Mouse (Mus musculus) ES-E14 (cell line): ENCODE data around the gene Epha8. TPM values are rescaled to one million over a fixed set of nuclear protein-coding genes. Genes with fewer than 3 reads are reported as not detected.

ENCODE experiments used
- DNase-seq: peaks from one replicate; pipeline ENCODE4 v3.0.0-alpha.2; 2013; ENCODE audit warnings: low read depth, low spot score
- H3K27ac ChIP-seq: 2 replicates; pipeline ENCODE4 v1.5.1; 2012; ENCODE audit warnings: low read depth, mild to moderate bottlenecking, low read length, moderate library complexity, mixed read lengths; ENCODE audit not compliant: poor library complexity, insufficient read depth, severe bottlenecking
- H3K36me3 ChIP-seq: 2 replicates; pipeline ENCODE4 v1.6.1; 2012; ENCODE audit warnings: mild to moderate bottlenecking, low read length, moderate library complexity, mixed read lengths; ENCODE audit not compliant: control insufficient read depth, poor library complexity, insufficient read depth, severe bottlenecking
- H3K4me1 ChIP-seq, 2 experiments: fragments of 150-350 bp in 1 of 2; sonication (generic) in 1 of 2; 2 replicates each; pipeline ENCODE4 v1.6.1; 2012; ENCODE audit warnings: low read length in 2 of 2, mild to moderate bottlenecking in 1 of 2, mixed read lengths in 1 of 2; ENCODE audit not compliant: control insufficient read depth in 2 of 2, insufficient read depth in 2 of 2, poor library complexity in 1 of 2
- H3K4me3 ChIP-seq, 2 experiments: fragments of 150-350 bp in 1 of 2; sonication (generic) in 1 of 2; 2 replicates each; pipeline ENCODE4 v1.5.1; 2012; ENCODE audit warnings: low read length in 2 of 2, low read depth in 1 of 2, mild to moderate bottlenecking in 1 of 2, mixed read lengths in 1 of 2; ENCODE audit not compliant: insufficient read depth in 1 of 2, poor library complexity in 1 of 2, severe bottlenecking in 1 of 2
- H3K9ac ChIP-seq: 2 replicates; pipeline ENCODE4 v1.6.1; 2012; ENCODE audit warnings: low read depth, mild to moderate bottlenecking, low read length, mixed read lengths; ENCODE audit not compliant: poor library complexity, insufficient read depth, severe bottlenecking
- H3K9me3 ChIP-seq: fragments of 150-350 bp; sonication (generic); 2 replicates; pipeline ENCODE4 v1.6.1; 2012; ENCODE audit warnings: low read depth, mild to moderate bottlenecking, low read length; ENCODE audit not compliant: control insufficient read depth, insufficient read depth
- CHD2 ChIP-seq: IDR thresholded peaks from 2 replicates; pipeline ENCODE4 v1.6.1; 2014; ENCODE audit warnings: mild to moderate bottlenecking, low read depth, low read length, inconsistent platforms
- HCFC1 ChIP-seq: IDR thresholded peaks from 2 replicates; pipeline ENCODE4 v1.6.1; 2012; ENCODE audit warnings: low read length, inconsistent platforms, borderline replicate concordance; ENCODE audit not compliant: insufficient read depth
- MAFK ChIP-seq: IDR thresholded peaks from 2 replicates; pipeline ENCODE4 v1.6.1; 2014; ENCODE audit warnings: mild to moderate bottlenecking, low read depth, low read length, inconsistent platforms; ENCODE audit not compliant: insufficient read depth
- ZC3H11A ChIP-seq: IDR thresholded peaks from 2 replicates; pipeline ENCODE4 v1.6.1; 2012; ENCODE audit warnings: low read depth, mild to moderate bottlenecking, inconsistent platforms, low read length, borderline replicate concordance
- ZNF384 ChIP-seq: IDR thresholded peaks from 2 replicates; pipeline ENCODE4 v1.6.1; 2012; ENCODE audit warnings: low read depth, low read length, inconsistent platforms
- in situ Hi-C, 2 experiments: fragments of 600-800 bp; cut with MboI; formaldehyde crosslinking; loops; one replicate each; pipeline ENCODE4 v1.15.1; 2025; ENCODE audit warnings: low sequenced_read_pairs in 2 of 2, inconsistent platforms in 1 of 2; ENCODE audit not compliant: unreplicated experiment in 2 of 2
- total RNA-seq: library from RNA; depleted of rRNA; stranded (reverse); fragments of 300-350 nt; gene quantifications from 2 replicates; pipeline ENCODE4 v1.2.3, GENCODE M21; 2012

Gene Epha8
- total RNA-seq, 1 experiment: 1.0 TPM

GRCm38 (mm10) chr4:136943175-136943574 lies 13.4 kb downstream of the Epha8 start:
- H3K9me3 ChIP-seq: no peaks in the 10 kb centered on the region
- no peak for DNase-seq
- peak overlapping the region in 1 of 2 experiments; percentile 39; a peak in 2 of 4 replicates for H3K4me3 ChIP-seq
- H3K4me1 ChIP-seq: peaks cover 0 to 5% of the 10 kb centered on the region in 2 experiments; a peak in 1 of 4 replicates
- TF ChIP-seq ZNF384 (no peak), CHD2 (no peak), MAFK (no peak), ZC3H11A (no peak), HCFC1 (no peak)
- H3K36me3 ChIP-seq: no peaks in the 10 kb centered on the region
- in situ Hi-C loops: no loop called here
- H3K27ac ChIP-seq: no peak overlapping the region
- H3K9ac ChIP-seq: no peak overlapping the region

DNA sequence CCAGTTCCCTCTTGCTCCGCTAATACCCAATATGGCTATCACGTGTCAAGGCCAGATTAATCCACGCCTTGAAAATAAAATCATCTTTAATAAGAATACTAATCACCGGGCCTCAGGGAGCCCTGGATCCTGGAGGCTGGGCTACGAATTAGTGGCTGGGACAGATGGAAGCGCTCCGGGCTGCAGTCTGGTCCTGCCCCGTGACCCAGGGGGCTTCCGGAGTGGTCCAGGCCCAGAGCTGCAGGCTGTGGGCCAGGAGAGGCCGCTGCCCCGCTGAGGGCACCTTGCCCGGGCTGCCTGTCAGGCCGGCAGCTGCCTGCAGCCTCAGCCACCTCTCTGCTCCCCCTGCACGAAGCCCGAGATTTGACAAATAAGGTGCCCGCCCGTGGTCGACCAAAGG lies 13.9 kb downstream of the Epha8 start:
- Histone ChIP-seq H3K9ac (no peak overlapping the region), H3K36me3 (no peaks in the 10 kb centered on the region), H3K4me1 (peaks cover 0 to 5% of the 10 kb centered on the region in 2 experiments; a peak in 1 of 4 replicates), H3K27ac (no peak overlapping the region), H3K4me3 (peak overlapping the region in 1 of 2 experiments; percentile 39; a peak in 2 of 4 replicates), H3K9me3 (no peaks in the 10 kb centered on the region)
- no peak for TF ChIP-seq MAFK
- no peak for TF ChIP-seq ZNF384
- TF ChIP-seq HCFC1: no peak
- TF ChIP-seq CHD2: no peak
- TF ChIP-seq ZC3H11A: no peak
- DNase-seq: no peak
- in situ Hi-C loops: no loop called here

DNA sequence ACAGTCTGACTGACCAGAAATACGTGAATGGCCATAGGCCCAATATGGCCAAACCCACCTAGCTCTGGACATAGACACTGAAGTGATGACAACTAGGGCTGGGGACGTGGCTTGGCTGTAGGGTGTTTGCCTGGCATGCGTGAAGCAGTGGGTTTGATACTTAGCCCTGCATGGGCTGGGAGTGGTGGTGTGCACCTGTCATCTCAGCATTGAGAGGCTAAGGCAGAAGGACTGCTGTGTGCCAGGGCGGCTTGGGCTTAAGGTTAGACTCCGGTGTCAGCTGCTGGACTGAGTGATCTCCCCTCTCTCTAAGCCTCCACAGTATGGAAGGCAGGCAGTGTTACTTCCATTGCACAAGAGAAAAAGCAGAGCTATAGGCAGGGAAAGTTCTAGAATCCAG lies 18.7 kb downstream of the Epha8 start:
- TF ChIP-seq ZC3H11A (no peak), ZNF384 (no peak), CHD2 (no peak), MAFK (no peak), HCFC1 (no peak)
- Histone ChIP-seq H3K9me3 (no peaks in the 10 kb centered on the region), H3K9ac (no peak overlapping the region), H3K4me1 (peaks cover 0 to 2% of the 10 kb centered on the region in 2 experiments; a peak in 1 of 4 replicates), H3K27ac (no peak overlapping the region), H3K4me3 (no peak overlapping the region), H3K36me3 (no peaks in the 10 kb centered on the region)
- no peak for DNase-seq
- in situ Hi-C loops: no loop called here

GRCm38 (mm10) chr4:136937344-136937743 lies 19.3 kb downstream of the Epha8 start:
- DNase-seq: no peak
- Histone ChIP-seq H3K27ac (no peak overlapping the region), H3K9me3 (no peaks in the 10 kb centered on the region), H3K9ac (no peak overlapping the region), H3K4me3 (no peak overlapping the region), H3K36me3 (no peaks in the 10 kb centered on the region), H3K4me1 (peaks cover 0 to 2% of the 10 kb centered on the region in 2 experiments; a peak in 1 of 4 replicates)
- TF ChIP-seq ZNF384 (no peak), CHD2 (no peak), HCFC1 (no peak), MAFK (no peak), ZC3H11A (no peak)
- in situ Hi-C loops: no loop called here
